Mouse (Mus musculus) embryonic facial prominence, embryonic 11.5 days (tissue): ENCODE data around the gene Sacs. TPM values are rescaled to one million over a fixed set of nuclear protein-coding genes. Genes with fewer than 3 reads are reported as not detected.

Experiments used
- polyA plus RNA-seq: library from polyadenylated mRNA; unstranded; fragments of >200 nt; fragmentation: Nextera tagmentation; extraction: Ambion mirVana; gene quantifications from 2 replicates; pipeline ENCODE4 v1.2.1, GENCODE M21; 2014

The Sacs gene
- polyA plus RNA-seq, 1 experiment from 2014 or later = 3.0 TPM

Other genes starting within 250 kb of the Sacs start
- 60.1 and 62.6 TPM in 2 replicates for gene Tnfrsf19, start 92.0 kb upstream of the Sacs start, polyA plus RNA-seq
- 0.15 and 0.50 TPM in 2 replicates for gene Sgcg, start 120.0 kb downstream of the Sacs start, polyA plus RNA-seq
- 0.74 and 0.84 TPM in 2 replicates for gene Arl11, start 171.3 kb downstream of the Sacs start, polyA plus RNA-seq
- gene Ebpl, start 222.0 kb downstream of the Sacs start, polyA plus RNA-seq = 9.7 and 10.8 TPM in 2 replicates